Mouse (Mus musculus) frontal cortex, postnatal 14 days (tissue): ENCODE data around the gene Slc25a21.

Experiments
- DNase-seq, 2 experiments: peaks; one replicate each; pipeline ENCODE4 v3.0.0; 2022; ENCODE audit warnings: low spot score in 2 of 2

Gene Slc25a21

DNA sequence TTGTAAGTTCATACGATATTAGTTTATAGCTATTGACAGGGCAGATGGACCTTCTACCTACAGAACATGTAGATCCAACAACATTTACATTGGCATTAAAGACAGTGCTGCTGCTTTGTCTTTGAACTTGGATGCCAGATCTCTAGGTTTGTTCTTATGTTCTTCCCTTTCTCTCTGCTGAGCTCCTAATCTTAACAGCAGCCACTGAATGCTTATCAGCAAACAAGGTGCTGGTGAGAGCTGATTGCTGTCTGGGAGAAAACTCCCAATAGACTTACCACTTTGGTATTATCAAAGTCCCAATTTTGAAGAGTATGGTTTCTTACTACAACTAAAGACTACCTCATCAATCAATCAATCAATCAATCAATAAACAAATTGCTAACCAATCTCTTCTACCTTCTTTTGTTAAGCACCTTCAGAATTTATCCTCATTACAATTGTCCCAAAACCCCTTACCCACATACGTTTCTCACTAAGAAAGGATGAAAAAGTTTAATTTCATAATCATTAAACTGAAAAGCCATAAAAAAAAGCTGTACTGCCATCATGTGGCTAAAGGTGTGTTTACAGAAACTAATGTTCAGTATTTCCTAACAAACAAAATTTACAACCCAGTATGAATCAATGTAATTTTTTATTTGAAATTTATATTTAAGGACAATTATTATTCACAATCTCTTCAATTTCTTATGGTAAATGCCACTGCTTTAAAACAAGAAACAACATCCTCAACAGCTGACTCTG is 12.7 kb downstream of the Slc25a21 start:
- DNase-seq = no peak

DNA sequence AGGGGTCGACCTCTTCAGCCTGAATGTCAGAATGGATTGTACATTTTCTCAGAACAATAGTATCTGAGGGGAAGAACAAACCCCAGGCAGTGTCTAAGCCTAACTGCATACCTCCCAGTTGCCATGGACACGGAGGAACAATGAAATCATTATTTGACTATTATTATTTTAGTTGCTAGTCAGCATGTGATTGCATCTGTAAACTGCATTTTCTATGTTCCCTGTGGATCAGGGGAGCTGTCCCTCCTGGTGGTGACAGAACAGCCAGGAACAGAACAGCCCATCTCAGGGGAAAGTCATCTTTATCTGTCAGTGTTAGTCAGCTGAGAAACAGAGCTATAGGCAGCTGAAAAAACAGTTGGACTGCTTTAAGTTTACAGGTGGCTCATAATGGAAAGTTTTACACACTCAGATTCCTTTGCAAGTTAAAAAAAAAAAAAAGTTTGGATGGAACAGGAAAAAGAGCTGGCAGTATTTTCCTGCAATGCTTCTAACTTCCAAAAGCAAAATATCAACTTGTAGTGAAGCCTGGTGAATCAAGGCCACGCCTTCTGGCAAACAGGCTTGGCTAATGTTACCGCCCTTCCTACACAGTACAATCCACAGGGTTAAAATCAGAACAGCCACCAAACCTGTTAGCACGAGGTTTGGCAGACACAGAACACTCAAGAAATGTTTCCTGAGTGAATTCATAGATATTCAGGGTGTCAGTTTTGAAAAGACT is 17.6 kb downstream of the Slc25a21 start:
- no peak for DNase-seq

DNA sequence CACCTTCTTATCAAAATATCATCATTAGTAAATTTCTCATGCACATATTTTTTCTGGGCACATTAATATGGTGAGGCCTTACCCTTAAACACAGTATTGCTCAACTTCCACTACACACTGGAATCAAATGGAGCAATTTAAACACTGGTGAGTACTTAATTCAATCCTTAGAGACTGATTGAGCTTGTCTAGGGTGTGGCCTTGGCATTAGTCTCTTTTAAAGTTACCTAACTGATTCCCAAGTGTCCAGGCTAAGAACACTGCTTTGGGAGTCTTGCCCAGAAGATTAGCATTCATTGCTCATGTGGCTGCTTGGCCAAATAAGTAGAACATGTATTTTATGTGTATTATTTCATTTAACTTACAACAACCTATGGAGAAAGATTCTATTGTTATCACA is 18.5 kb downstream of the Slc25a21 start:
- DNase-seq = no peak

DNA sequence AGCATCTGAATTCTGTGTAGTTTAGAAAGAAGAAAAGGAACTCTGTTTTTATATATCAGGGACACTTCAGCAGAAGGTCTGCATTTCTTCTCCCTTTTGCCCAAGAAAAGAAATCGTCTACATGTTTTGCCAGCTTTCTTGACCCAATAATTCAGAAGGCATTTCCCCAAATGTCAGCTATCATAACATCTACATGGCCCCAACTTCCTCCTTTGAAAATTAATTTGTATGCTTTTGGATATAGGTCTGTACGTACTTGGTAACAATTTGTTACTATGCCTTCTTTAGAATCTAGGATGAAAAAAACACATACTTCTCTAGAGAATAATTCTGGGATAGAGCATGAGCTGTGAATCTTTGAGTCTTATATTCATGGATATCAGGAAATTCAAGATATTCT is 34.0 kb downstream of the Slc25a21 start:
- no peak for DNase-seq

DNA sequence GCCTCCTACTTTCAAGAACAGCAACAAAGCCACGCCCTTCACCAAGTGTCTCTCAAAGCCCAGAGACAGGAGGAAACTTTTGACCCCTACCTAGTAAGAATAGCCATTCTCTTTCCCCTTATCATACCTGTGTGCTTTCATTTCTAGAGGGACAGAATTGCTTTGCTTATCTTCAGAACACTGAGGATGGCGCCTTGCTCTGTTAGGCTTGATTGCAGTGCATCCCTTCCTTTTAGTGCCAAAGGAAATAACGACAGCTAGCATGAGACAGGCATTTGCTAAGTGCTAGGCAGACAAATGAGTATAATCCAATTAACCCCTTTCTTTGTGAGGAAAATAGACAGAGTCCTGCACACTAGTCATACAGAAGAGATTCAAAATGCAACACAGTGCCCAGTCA is 34.4 kb downstream of the Slc25a21 start:
- no peak for DNase-seq

DNA sequence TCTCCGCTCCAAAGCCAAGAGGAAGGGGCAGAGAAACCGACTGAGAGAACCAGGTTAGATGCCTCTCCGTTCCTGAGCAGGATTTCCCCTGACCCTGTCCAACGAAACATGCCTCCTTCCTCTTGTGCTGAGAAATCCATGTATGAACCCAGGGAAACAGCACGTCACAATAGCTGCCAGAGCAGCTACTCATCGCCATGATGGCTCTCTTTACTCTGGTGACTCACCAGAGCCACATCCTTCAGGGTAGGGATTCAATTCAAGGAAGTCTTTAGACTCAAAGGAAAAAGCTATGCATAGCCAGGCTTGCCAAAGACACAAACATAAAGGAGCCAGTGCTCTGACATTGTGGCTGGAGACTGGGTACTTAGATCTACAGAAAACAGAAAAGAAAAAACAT is 37.4 kb downstream of the Slc25a21 start:
- DNase-seq = no peak

DNA sequence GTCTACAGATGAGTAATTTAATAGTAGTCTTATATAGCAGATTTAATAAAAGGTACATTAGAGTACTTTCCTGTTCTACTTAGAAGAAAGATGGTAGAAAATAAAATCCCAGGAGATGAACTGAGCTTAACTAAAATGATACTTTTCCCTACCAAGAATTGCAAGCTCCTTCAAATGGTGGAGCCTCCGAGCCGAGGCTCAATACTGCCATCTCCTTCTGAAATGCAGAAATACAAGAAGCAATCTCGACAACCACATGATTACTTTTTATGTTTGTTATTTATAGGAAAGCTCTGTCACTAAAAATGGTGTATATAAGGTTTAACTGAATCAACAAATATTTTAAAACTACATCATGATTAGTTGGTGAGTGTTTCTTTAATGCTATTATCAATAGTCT is 39.0 kb downstream of the Slc25a21 start:
- DNase-seq = no peak

DNA sequence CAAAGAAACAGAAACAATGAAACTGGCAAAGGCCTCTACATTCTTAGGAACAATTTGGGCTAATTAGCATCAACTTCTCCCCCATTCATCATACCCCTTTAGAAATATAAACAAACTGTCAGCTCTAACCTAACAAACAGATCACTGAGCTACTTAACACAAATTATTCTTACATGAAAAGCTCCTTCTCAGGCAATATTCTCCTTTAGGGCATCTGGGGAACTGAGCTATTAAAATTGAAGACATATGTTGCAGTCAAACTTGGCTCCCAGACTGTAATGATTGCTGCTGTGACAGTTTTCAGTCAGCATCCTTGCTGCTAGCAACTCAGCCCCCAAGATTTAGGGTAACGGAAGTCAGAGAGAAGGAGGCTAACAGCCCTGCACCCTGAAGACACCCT is 58.3 kb downstream of the Slc25a21 start:
- no peak for DNase-seq

DNA sequence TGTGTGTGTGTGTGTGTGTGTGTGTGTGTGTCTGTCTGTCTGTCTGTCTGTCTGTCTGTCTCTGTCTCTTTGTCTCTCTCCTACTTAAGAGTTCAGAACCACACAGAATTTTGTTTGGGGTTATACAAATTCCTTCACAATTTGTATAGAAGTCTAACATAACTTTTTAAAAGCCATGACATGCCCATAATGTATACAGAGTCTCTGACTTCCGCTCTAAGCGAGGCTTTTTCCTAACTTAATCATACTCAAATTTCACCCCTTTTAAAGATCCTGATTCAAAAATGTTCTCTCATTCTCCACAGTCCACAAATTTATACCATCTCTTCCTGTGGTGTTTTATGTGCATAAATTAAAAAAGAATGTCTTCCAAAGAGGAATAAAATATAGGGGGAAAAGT is 59.5 kb downstream of the Slc25a21 start:
- DNase-seq = no peak

DNA sequence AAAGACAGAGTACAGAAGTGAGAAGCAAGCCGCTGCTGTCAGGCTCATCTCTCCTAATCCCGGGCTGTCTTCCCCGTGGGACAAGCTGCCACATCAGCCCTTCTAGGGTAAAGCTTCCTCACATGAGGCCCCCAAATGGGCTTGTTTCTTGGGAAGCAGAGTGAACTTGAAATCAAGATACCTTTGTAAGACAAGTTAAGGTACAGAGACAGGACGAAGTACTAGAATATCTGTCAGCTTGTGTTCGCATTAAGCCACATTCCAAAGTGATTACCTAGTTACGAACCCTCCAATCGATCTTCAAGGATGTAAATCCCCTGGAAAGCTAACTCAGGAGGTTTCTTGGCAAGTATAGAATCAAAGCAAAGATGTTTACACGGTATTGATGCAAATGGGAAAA is 78.7 kb downstream of the Slc25a21 start:
- DNase-seq = no peak

DNA sequence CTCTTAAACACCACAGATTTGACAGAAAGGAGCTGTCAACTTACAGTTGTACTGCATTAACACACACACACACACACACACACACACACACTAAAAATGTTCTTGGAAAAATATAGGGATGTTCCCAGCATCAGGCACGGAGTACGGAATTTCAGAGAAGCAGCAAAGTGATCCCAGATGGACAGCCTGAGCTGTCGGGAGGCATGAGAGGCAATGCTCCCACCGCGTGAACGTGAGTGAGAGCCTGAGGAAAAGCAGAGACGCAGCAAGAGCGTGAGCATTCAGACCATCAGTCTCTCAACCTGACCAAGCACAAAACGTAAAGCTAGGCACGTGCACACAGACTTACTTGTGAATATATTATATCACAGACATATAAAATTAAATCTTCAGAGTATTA is 81.8 kb downstream of the Slc25a21 start:
- DNase-seq = no peak

DNA sequence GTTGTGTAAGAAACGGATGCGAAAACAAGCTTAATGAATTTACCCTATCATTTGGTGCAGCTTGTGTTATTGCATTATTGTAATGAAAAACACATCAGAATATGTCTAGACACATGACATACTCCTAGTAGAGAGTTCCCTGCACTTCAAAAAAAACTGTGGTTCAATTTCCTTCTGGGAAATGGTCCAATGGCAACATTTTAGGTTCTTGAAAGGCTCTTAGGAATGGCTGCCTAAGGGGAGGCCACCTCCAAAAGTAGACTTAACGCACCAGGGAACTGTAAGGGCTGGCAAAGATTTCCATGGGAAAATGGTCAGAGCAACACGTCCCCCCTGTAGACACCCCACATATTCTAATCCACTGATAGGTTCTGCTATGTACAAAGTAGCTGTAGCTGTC is 87.9 kb downstream of the Slc25a21 start:
- DNase-seq = no peak

DNA sequence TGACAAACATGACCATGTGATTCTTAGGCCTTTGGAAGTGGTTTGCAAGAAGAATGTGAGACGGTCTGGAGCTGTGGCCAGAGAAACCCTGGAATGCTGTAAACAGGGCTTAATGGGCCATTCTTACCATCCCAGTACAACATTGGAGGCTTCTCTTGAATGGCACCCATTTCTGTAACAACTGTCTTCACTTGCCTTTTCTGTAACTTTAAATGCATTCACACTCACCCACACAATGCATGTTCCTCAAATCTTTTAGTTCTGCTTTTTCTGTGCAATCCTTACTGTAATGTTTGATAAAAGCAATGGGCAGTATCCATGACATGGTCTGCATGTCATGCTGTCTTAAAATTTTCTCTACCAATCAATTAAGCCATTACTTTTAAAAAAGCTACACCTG is 95.0 kb downstream of the Slc25a21 start:
- DNase-seq = no peak

DNA sequence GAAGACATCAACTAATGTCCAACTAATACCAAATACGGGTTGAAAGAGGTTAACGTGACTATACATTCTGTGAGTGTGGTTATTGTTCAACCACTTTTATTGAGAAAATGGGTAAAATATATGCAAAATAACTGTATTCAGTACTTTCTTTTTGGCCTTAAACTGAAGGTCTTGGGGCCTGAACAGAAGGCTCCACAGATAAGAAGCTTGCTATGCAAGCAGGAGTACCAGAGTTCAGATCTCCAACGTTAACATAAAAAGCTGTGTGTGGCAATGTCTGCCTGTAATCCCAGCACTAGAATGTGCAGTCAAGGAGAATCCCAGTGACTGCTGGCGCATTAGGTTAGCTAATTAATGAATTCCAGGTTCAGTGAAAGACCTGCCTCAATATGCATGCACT is 96.7 kb downstream of the Slc25a21 start:
- DNase-seq = no peak

DNA sequence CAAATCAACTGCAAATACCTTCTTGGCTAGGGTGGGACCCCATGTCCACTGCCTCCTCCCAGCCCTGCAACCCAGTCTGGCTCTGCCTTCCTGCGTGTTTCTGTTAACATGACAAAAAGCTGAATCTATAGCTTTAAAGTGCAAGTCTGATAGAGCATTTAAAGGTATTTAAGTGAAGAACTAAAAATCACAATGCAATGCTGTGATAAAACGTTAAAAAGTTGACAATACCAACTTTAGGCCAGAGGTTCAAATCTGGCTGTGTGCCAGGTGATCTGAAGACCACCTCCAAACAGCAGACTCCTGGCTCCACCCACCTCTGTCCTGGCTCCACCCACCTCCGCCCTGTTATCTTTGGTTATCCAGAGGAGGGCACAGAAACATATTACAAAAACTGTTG is 98.2 kb downstream of the Slc25a21 start:
- no peak for DNase-seq

DNA sequence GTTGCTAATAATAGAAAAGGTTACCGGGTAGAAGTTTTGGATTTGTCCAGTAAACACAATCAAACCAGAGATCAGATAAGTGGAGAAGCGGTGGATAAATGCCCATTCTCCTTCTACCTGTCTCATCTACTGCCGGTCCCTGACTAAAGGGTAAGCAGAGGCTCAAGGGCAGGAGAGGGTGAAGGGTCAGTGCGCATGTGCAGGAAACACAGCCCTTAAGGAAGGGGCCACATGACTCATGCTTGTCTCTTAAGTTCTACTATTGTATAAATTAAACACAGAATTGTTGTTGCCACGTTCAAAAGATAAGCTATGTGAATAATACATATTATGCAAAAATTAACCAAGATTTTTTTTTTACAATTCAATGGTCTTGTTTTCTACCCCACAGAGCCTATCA is 98.9 kb downstream of the Slc25a21 start:
- DNase-seq = no peak

DNA sequence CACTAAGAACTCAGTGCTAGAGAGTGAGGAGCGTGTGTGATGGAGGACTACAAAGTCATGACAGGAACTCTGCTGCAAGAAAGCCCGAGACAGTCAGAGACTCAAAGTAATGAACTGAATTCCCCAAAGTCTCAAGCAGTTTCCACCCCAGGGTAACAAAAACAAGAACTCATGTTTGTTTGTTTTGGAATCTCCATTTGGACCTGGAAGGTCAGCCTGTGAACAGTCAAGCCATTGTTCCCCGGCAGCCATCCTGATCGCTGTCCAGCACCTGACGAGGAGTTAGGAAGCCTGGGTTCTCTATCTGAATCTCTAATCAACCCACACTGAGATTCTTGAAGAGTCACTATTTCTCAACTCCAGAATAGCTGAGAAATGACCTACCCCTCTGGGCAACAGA is 104.2 kb downstream of the Slc25a21 start:
- DNase-seq = no peak

DNA sequence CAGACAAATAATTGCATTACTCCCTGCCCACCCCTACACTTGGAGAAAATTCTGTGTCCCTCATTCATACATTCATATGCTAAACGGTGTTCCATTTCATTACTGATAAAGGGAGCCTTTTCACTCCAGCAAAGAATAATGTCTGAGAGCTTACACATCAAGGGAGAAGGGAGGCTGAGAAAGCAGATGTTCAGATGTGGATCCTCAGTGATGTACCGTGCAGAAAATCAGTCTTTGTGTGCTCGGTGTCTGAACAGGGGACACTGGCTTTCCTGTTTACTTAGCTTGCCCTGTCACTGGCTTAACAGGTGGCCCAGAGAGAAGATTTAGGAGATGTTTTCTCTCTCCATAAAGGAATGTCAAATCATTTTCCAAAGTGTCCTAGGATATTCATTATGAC is 112.8 kb downstream of the Slc25a21 start:
- no peak for DNase-seq

DNA sequence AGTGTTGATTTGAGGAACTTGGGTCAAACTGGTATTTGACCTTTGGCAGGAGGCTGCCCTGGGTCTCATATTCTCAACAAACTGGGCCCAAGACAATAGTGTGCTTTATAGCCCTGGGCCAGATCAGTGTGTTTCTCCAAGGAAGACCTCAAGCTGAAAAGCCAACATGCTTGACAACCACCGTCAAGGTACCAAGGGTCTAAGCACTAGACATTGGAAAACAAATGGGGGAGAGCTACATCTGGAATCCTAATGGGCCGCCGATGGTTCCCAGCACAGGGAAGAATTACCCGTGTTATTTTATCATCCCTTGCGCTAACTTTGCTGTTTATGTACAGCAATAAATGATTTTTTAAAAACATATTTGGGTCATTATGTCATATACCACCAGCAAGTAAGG is 113.7 kb downstream of the Slc25a21 start:
- no peak for DNase-seq

DNA sequence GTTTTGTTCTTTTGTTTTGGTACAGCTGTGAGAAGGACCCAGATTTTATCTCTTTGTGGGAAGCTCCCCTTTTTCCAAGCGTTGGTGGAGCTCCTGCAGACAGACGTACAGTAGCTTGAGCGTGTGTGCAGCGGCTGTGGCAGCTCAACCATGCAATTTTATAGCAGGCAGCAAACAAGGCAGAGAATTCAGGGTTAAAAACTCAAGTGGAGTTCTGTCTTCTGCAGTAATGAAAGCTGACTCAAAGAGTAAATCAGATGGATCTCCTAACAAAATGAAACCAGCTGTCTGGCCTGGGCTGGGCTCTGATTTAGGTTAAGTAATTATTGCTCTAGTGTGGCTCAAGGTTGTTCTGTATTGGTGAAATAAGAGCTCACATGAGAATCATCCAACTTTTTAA is 120.7 kb downstream of the Slc25a21 start:
- no peak for DNase-seq

DNA sequence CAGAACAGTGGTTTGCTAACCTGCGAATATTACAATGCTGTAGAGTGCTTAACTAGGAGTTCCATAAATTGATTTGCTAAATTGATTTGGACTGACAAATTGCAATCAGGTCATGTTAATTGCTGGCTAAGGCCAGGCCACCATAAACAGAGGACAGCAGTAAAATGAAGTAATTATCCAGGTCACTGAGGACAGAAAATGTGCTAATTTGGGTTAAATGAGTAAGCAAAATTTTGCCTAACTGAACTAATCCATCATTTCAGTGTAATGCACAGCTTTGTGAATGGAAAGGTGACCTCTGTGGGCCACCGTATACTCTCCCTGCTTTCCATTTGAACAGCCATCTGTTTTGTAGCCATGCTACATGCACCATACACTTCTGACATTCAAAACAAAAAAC is 124.7 kb downstream of the Slc25a21 start:
- DNase-seq = no peak

DNA sequence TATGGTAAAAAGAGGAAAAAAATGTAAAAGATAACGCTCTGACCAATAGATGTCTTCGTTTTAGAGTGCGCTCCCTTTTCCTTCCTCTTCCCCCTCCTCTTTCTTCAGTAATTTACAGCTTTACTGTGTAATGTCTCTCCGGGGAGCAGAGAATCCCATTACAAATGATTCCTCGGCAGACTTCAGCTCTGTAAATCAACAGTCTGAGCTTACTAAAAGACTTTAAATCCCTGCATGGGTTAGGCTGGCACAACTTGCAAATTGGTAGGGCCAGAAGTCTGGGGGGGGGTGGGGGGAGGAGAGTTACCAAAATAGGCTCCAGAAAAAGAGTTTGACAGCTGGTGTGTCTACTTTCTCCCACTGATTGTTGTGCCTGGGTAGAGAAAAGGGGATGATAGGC is 128.7 kb downstream of the Slc25a21 start:
- no peak for DNase-seq

DNA sequence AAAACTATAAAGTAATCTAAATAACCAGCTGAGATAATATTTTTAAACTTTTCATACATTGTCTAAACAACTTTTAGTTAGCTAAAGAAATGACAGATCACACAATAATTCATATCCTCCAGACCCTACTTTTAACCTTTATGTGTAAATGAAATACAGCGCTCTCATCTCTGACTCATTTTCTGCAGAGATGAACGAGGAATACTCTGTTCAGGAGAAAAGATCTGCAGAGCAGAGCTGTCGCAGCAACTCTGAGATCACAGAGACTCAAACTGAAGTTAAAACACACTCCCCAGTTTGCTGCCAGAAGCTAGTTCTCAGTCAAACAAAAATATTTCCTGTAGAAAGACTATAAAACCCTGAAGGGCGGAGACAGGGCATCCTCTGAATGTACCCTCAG is 177.5 kb downstream of the Slc25a21 start:
- no peak for DNase-seq

DNA sequence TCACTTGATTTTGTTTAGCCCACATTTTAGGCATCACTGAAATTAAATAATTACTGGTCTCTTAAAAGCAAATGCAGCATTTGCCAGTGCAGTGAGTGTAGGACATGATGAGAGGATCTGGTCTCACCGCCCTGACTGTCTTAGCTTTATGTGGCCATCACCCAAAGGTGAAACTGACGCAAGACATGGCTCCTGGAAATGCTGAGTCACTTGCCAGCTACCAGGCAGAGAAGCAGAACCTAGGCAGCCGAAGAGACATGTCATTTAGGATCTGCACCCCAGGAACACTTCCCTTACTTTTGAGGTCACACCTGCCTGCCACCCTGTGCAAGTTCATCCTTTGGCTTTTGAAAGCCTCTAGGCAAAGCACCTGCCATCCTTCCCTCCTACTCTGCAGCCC is 180.4 kb downstream of the Slc25a21 start:
- DNase-seq = no peak
